Mouse (Mus musculus) liver, embryonic 14.5 days (tissue): ENCODE measurements at regions not wholly inside any gene's neighbourhood (a gene's known extent, or its start where the extent isn't known, plus 50 kb on each side); places are given as distances from the start of the nearest gene placed in this dataset.

Experiments
- ATAC-seq: fragments of 200-750 bp; cut with Nextera tagmentation; 2 replicates; pipeline ENCODE4 v1.8.0; 2017; ENCODE audit warnings: moderate number of reproducible peaks, mild to moderate bottlenecking, moderate library complexity; ENCODE audit not compliant: insufficient read depth
- DNase-seq, 3 experiments: peaks; one replicate each; pipeline ENCODE4 v3.0.0-alpha.2; 2012 to 2013; ENCODE audit warnings: low read depth in 3 of 3, low spot score in 3 of 3
- H3K27ac ChIP-seq: fragments of 300-500 bp; sonication (generic); 2 replicates; pipeline ENCODE4 v1.5.1; 2014; ENCODE audit warnings: moderate library complexity, mild to moderate bottlenecking, control low read depth, inconsistent platforms
- H3K27me3 ChIP-seq: fragments of 300-500 bp; sonication (generic); 2 replicates; pipeline ENCODE4 v1.6.1; 2014; ENCODE audit warnings: mild to moderate bottlenecking, low read length, moderate library complexity; ENCODE audit not compliant: control insufficient read depth, insufficient read depth
- H3K36me3 ChIP-seq: fragments of 300-500 bp; sonication (generic); replicated peaks from 2 replicates; pipeline ENCODE4 v1.6.1; 2014; ENCODE audit warnings: low read depth; ENCODE audit not compliant: control insufficient read depth, insufficient read depth
- H3K4me1 ChIP-seq, 2 experiments: fragments of 200-500 bp in 1 of 2; fragments of 300-500 bp in 1 of 2; sonication (generic) in 1 of 2; replicated peaks; 2 replicates each; pipeline ENCODE4 v1.6.1; 2012 to 2014; ENCODE audit warnings: antibody characterized with exemption in 1 of 2, inconsistent platforms in 1 of 2, low read length in 1 of 2; ENCODE audit not compliant: control insufficient read depth in 2 of 2, insufficient read depth in 2 of 2
- H3K4me2 ChIP-seq: fragments of 300-500 bp; sonication (generic); 2 replicates; pipeline ENCODE4 v1.6.1; 2014; ENCODE audit warnings: low read depth, mild to moderate bottlenecking, control low read depth, moderate library complexity
- H3K4me3 ChIP-seq, 2 experiments: fragments of 200-500 bp in 1 of 2; fragments of 300-500 bp in 1 of 2; sonication (generic) in 1 of 2; 2 replicates each; pipeline ENCODE4 v1.5.1; 2012 to 2014; ENCODE audit warnings: low read depth in 2 of 2, low read length in 2 of 2, mild to moderate bottlenecking in 2 of 2, control low read depth in 1 of 2, inconsistent platforms in 1 of 2, moderate library complexity in 1 of 2; ENCODE audit not compliant: insufficient read depth in 1 of 2
- H3K9ac ChIP-seq: fragments of 300-500 bp; sonication (generic); replicated peaks from 2 replicates; pipeline ENCODE4 v1.6.1; 2014; ENCODE audit warnings: mild to moderate bottlenecking, control low read depth, moderate library complexity
- H3K9me3 ChIP-seq: fragments of 300-500 bp; sonication (generic); 2 replicates; pipeline ENCODE4 v1.6.1; 2016; ENCODE audit warnings: low read length, mixed read lengths; ENCODE audit not compliant: control insufficient read depth
- CTCF ChIP-seq: IDR thresholded peaks from 2 replicates; pipeline ENCODE4 v1.5.1; 2016; ENCODE audit warnings: antibody characterized with exemption, low read depth, control low read depth
- EP300 ChIP-seq: IDR thresholded peaks from 2 replicates; pipeline ENCODE4 v1.6.1; 2016; ENCODE audit warnings: antibody characterized with exemption, low read depth
- WGBS: fragments of 180-500 bp; shearing (Covaris S2); extraction: QIAGEN DNeasy Blood & Tissue Kit; methylation state at CpG from one replicate; pipeline ENCODE4 v1.1.7; 2014; ENCODE audit not compliant: insufficient replicate concordance; 5-methylcytosine and 5-hydroxymethylcytosine counted together

DNA sequence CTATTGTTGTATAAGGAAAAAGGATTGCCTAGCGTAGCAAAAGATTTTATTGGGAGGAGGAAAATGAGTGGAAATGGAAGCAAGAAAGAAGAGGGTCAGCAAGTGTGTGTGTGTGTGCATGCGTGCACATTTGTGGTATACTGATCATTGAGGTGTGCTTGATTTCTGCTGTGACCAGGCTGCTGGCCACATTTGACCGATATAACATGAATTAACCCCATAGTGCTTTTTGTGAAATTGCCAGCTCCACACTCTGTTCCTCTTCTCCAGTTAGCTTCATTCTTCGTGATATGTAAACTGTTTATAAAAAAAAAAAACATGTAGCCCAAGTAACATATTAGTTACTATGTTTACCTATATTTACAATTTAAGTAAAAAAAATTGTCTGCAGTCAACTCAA is 364.6 kb upstream of the Satb1 start:
- DNase-seq (no peak), ATAC-seq (no peak)
- H3K27ac ChIP-seq = no peak overlapping the region
- no peaks in the 10 kb centered on the region for H3K4me1 ChIP-seq
- TF ChIP-seq CTCF (no peak), EP300 (no peak)
- H3K4me2 ChIP-seq = no peak overlapping the region
- no peaks in the 10 kb centered on the region for H3K27me3 ChIP-seq
- no peak overlapping the region for H3K9ac ChIP-seq
- 70% methylated on average over 4 of the region's 4 CpGs for WGBS
- no peaks in the 10 kb centered on the region for H3K9me3 ChIP-seq
- no peaks in the 10 kb centered on the region for H3K36me3 ChIP-seq
- H3K4me3 ChIP-seq = no peak overlapping the region

DNA sequence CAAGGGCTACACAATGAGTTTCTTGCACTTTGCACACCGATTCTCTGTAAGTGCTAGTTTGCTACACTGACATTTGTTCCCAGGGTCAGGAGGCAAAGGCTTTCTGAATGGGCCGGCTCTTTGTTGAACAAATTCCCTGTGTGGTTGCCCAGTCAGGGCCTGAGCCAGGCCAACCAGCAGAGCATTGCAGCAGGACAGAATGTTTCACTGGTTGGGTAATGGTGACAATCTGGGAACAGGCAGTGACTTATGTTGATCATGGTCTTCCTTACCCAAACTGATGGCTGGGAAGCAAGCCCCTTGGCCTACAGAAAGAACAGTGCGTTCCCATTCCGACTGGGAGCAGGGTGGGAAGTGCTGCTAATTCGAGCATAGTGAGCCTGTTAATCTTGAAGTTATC is 363.7 kb upstream of the Satb1 start:
- no peak for ATAC-seq
- Histone ChIP-seq H3K4me2 (no peak overlapping the region), H3K9ac (no peak overlapping the region), H3K27ac (no peak overlapping the region), H3K27me3 (no peaks in the 10 kb centered on the region), H3K9me3 (no peaks in the 10 kb centered on the region), H3K4me3 (no peak overlapping the region), H3K36me3 (no peaks in the 10 kb centered on the region), H3K4me1 (no peaks in the 10 kb centered on the region)
- TF ChIP-seq CTCF = no peak
- TF ChIP-seq EP300 = no peak
- WGBS = 62% methylated on average over 5 of the region's 5 CpGs
- no peak for DNase-seq

DNA sequence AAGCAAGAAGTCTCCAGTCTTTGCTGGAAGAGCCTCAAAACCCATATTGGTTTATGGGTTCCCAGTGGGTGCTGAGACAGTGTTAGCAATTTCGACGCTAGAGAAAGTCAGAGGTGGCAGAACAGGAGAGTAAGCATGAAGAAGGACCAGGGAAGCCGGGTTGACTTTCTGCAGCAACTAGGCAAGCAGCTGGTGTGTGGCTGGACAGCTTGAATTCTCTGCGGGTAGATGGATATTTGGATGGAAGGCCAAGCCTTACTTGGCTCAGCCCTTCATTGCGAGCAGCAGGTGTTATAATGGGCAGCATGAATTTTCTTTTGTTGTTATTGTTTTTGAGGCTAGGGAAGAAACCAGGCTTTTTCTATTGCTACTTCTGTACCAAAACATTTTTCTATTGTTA is 362.7 kb upstream of the Satb1 start:
- H3K36me3 ChIP-seq = no peaks in the 10 kb centered on the region
- ATAC-seq = no peak
- no peaks in the 10 kb centered on the region for H3K9me3 ChIP-seq
- no peak for TF ChIP-seq EP300
- TF ChIP-seq CTCF = no peak
- no peaks in the 10 kb centered on the region for H3K27me3 ChIP-seq
- no peak overlapping the region for H3K9ac ChIP-seq
- H3K4me1 ChIP-seq = no peaks in the 10 kb centered on the region
- no peak overlapping the region for H3K4me2 ChIP-seq
- H3K4me3 ChIP-seq = no peak overlapping the region
- no peak overlapping the region for H3K27ac ChIP-seq
- no peak for DNase-seq
- 73% methylated on average over 5 of the region's 5 CpGs for WGBS

DNA sequence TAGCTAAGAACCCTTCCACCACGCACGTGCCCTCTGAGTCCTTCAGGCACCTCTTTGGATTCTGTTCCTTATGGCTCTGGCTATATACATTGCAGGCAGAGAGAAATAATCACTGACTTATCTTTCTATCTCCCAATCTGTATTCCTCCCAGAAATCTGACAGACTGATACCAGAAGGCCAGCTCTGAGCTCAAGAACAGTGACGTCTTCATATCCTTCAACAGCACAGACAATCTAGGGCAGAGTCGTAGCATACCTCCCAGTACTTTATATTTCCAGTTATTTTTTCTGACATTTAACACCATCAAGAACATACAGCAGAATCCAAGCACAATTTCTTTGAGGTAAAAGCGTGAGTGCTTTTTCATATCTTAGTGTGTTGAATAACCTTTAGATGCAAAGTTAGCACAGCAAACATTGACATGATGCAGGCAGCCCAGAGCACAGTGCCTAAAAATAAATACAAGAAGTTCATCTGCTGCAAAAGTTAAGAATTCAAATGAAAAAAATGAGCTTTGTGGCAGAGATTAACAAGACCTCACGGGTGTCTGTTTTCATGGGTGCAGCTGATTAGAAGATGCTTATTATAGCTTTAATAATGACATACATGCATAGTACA is 358.1 kb upstream of the Satb1 start:
- no peak overlapping the region for H3K4me3 ChIP-seq
- 58% methylated on average over 6 of the region's 6 CpGs for WGBS
- TF ChIP-seq EP300 (no peak), CTCF (no peak)
- no peaks in the 10 kb centered on the region for H3K27me3 ChIP-seq
- no peaks in the 10 kb centered on the region for H3K9me3 ChIP-seq
- H3K4me2 ChIP-seq = no peak overlapping the region
- ATAC-seq (no peak), DNase-seq (no peak)
- no peak overlapping the region for H3K9ac ChIP-seq
- H3K4me1 ChIP-seq = no peaks in the 10 kb centered on the region
- no peaks in the 10 kb centered on the region for H3K36me3 ChIP-seq
- no peak overlapping the region for H3K27ac ChIP-seq

DNA sequence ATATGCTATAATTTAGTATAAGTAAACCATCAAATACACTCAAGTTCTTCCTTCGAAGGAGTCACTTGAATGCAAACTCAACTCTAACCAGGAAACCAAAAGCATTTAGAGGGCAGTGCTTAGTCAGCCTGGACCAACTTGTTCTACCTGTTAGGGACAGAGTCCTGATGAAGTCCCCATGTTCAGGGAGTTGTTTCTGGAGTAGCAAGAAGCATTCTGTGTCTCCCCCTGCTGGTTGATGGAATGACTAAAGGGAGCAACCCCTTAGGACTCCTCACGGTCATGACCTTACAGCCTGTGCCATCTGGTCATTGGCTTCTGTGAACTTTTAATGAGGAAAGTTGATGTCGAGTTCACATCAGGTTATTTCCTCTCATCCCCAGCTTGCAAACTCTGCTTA is 349.6 kb upstream of the Satb1 start:
- TF ChIP-seq EP300 (no peak), CTCF (peak; percentile 33; the same call in 1 of the 2 replicates)
- no peaks in the 10 kb centered on the region for H3K36me3 ChIP-seq
- no peaks in the 10 kb centered on the region for H3K9me3 ChIP-seq
- DNase-seq = no peak
- 29% methylated on average over 3 of the region's 3 CpGs for WGBS
- no peaks in the 10 kb centered on the region for H3K4me1 ChIP-seq
- no peak for ATAC-seq
- H3K27me3 ChIP-seq = no peaks in the 10 kb centered on the region
- no peak overlapping the region for H3K9ac ChIP-seq
- H3K27ac ChIP-seq = no peak overlapping the region
- no peak overlapping the region for H3K4me3 ChIP-seq
- no peak overlapping the region for H3K4me2 ChIP-seq
